Mouse (Mus musculus) embryonic facial prominence, embryonic 12.5 days (tissue): ENCODE measurements around the gene Mmp15. TPM values are rescaled to one million over a fixed set of nuclear protein-coding genes. Genes with fewer than 3 reads are reported as not detected.
"Not testable (repeated sequence)": the region's sequence is repeated elsewhere in the genome, so short reads cannot be mapped to it uniquely, and the experiment has no call there.

Source experiments
- ATAC-seq: fragments of 200-750 bp; cut with Nextera tagmentation; 2 replicates; pipeline ENCODE4 v1.8.0; 2017; ENCODE audit not compliant: insufficient number of reproducible peaks, insufficient read depth, low FRiP score, low TSS enrichment
- H3K27ac ChIP-seq: fragments of 300-500 bp; sonication (generic); 2 replicates; pipeline ENCODE4 v1.5.1; 2016; ENCODE audit warnings: mild to moderate bottlenecking
- H3K27me3 ChIP-seq: fragments of 300-500 bp; sonication (generic); 2 replicates; pipeline ENCODE4 v1.6.1; 2016; ENCODE audit warnings: mild to moderate bottlenecking, moderate library complexity
- H3K36me3 ChIP-seq: fragments of 300-500 bp; sonication (generic); 2 replicates; pipeline ENCODE4 v1.6.1; 2016; ENCODE audit warnings: mild to moderate bottlenecking
- H3K4me1 ChIP-seq: fragments of 300-500 bp; sonication (generic); 2 replicates; pipeline ENCODE4 v1.6.1; 2016
- H3K4me2 ChIP-seq: fragments of 300-500 bp; sonication (generic); replicated peaks from 2 replicates; pipeline ENCODE4 v1.6.1; 2016; ENCODE audit warnings: mild to moderate bottlenecking, moderate library complexity
- H3K4me3 ChIP-seq: fragments of 300-500 bp; sonication (generic); 2 replicates; pipeline ENCODE4 v1.5.1; 2016; ENCODE audit warnings: mild to moderate bottlenecking
- H3K9ac ChIP-seq: fragments of 300-500 bp; sonication (generic); 2 replicates; pipeline ENCODE4 v1.6.1; 2016; ENCODE audit warnings: mild to moderate bottlenecking, moderate library complexity
- H3K9me3 ChIP-seq: fragments of 300-500 bp; sonication (generic); 2 replicates; pipeline ENCODE4 v1.6.1; 2016; ENCODE audit warnings: mild to moderate bottlenecking, moderate library complexity
- WGBS: fragments of 180-500 bp; shearing (Covaris S2); methylation state at CpG from one replicate; pipeline ENCODE4 v1.1.7; 2016; 5-methylcytosine and 5-hydroxymethylcytosine counted together
- polyA plus RNA-seq: library from polyadenylated mRNA; unstranded; fragments of >200 nt; fragmentation: Nextera tagmentation; extraction: Ambion mirVana; gene quantifications from 2 replicates; pipeline ENCODE4 v1.2.1, GENCODE M21; 2016

The Mmp15 gene
- polyA plus RNA-seq, 1 experiment from 2014 or later = 17.6 TPM

DNA sequence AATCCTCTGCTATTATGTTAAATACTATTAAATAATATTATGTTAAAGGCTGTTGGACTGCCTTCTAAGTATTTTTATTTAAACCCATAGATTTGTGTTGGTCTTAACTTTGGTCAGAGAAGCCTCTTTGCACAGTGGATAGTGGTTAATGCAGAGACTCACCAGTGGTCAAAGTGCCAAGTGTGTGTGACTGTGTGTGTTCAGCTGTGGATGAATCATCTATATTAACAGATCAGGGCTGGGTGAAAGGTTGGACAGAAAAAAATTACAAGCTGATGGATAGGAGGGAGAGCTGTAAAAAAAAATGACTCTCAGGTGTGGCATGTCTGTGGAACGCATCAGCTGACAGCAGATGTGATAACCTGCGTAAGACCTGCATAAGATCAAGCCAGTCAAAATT, 11.8 kb downstream of the Mmp15 start:
- H3K4me2 ChIP-seq = no peak overlapping the region
- no peaks in the 10 kb centered on the region for H3K27me3 ChIP-seq
- no peak for ATAC-seq
- WGBS = 99% methylated on average over 2 of the region's 2 CpGs
- no peak overlapping the region for H3K9ac ChIP-seq
- 0 out of 2 replicates have a peak, but pooled peaks cover 5% of the 10 kb centered on the region for H3K36me3 ChIP-seq
- no peaks in the 10 kb centered on the region for H3K9me3 ChIP-seq
- no peak overlapping the region for H3K27ac ChIP-seq
- no peak overlapping the region for H3K4me3 ChIP-seq
- peaks cover 17% of the 10 kb centered on the region for H3K4me1 ChIP-seq

- 0 out of 2 replicates have a peak overlapping the region, but pooled peaks have one; percentile 44 for H3K9ac ChIP-seq
- peaks cover 9% of the 10 kb centered on the region for H3K4me1 ChIP-seq
- no peaks in the 10 kb centered on the region for H3K9me3 ChIP-seq
- peak overlapping the region; percentile 54; the same call in 1 of the 2 replicates for H3K27ac ChIP-seq
- WGBS = 51% methylated on average over 20 of the region's 20 CpGs
- peak overlapping the region; percentile 28 for H3K4me3 ChIP-seq
- H3K27me3 ChIP-seq = no peaks in the 10 kb centered on the region
- H3K36me3 ChIP-seq = peaks cover 14% of the 10 kb centered on the region
- peak overlapping the region; percentile 53 for H3K4me2 ChIP-seq
- ATAC-seq = peak; percentile 37; the same call in 1 of the 2 replicates
These were observed 17.7 kb downstream of the Mmp15 start for GRCm38 (mm10) chr8:95369581-95370326.

DNA sequence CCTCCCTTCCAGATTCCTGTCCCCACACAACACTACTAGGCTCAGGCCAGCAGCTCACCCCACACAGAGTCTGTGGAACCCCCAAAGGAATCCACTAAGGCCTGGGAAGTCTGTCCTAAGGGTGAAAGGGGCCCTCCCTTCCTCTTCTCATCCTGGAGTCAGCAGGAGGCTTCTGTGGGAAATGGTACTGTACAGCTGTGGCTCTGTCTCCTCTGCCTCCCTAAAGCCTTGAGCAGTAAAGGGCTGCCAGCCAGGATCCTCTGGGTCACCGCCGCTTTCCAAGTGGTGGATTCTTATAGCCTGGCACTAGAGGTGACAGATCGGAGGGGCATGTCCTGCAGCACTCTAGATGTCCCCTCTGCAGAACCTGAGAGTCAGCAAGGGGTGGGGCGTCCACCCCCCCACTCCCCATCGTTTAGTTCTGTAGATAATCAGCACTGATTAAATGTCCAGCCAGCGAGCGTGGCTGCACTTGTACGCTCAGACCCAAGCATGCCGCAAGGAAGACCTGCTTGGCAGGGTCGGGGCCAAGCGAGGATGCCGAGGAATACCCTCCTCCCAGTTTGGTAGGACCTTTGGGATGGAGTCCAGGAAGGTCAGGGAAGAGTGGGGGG, 21.4 kb downstream of the Mmp15 start:
- 68% methylated on average over 12 of the region's 12 CpGs for WGBS
- H3K4me1 ChIP-seq = peaks cover 17% of the 10 kb centered on the region
- H3K36me3 ChIP-seq = peaks cover 10% of the 10 kb centered on the region

DNA sequence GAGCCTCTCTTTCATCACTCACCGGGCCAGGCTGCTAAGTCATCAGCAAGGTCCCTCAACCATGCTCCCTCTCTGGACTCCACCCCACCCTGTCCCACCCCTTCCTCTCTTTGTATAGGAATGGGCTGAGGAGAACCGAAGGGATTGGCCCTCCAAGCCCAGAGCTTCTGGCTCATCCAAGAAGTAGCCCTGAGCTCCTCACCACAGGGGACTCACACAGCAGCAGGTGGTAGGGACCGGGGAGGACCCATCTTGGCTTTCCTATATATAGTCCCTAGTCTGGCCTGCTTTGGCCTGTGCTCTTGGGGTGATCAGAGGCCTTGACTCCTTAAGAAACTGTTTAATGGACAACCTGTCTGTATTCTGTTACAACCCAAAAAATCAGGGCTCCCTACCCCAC, 22.4 kb downstream of the Mmp15 start:
- Histone ChIP-seq H3K4me1 (peaks cover 15% of the 10 kb centered on the region), H3K4me3 (no peak overlapping the region), H3K9ac (no peak overlapping the region), H3K36me3 (peaks cover 9% of the 10 kb centered on the region), H3K27ac (no peak overlapping the region), H3K27me3 (no peaks in the 10 kb centered on the region), H3K4me2 (no peak overlapping the region), H3K9me3 (no peaks in the 10 kb centered on the region)
- 82% methylated on average over 3 of the region's 3 CpGs for WGBS
- no peak for ATAC-seq

More for the DNA sequence above, 21.4 kb downstream of the Mmp15 start:
- Histone ChIP-seq H3K27ac (no peak overlapping the region), H3K4me2 (no peak overlapping the region), H3K9me3 (no peaks in the 10 kb centered on the region), H3K9ac (no peak overlapping the region), H3K27me3 (no peaks in the 10 kb centered on the region), H3K4me3 (no peak overlapping the region)
- no peak for ATAC-seq

- Histone ChIP-seq H3K4me1 (0 out of 2 replicates have a peak, but pooled peaks cover 8% of the 10 kb centered on the region), H3K4me3 (no peak overlapping the region), H3K36me3 (peaks cover 5% of the 10 kb centered on the region), H3K4me2 (no peak overlapping the region), H3K9me3 (no peaks in the 10 kb centered on the region), H3K27ac (no peak overlapping the region), H3K9ac (no peak overlapping the region), H3K27me3 (no peaks in the 10 kb centered on the region)
- 52% methylated on average over 7 of the region's 7 CpGs for WGBS
- ATAC-seq = no peak
These were observed 23.4 kb downstream of the Mmp15 start for GRCm38 (mm10) chr8:95375374-95375930.

DNA sequence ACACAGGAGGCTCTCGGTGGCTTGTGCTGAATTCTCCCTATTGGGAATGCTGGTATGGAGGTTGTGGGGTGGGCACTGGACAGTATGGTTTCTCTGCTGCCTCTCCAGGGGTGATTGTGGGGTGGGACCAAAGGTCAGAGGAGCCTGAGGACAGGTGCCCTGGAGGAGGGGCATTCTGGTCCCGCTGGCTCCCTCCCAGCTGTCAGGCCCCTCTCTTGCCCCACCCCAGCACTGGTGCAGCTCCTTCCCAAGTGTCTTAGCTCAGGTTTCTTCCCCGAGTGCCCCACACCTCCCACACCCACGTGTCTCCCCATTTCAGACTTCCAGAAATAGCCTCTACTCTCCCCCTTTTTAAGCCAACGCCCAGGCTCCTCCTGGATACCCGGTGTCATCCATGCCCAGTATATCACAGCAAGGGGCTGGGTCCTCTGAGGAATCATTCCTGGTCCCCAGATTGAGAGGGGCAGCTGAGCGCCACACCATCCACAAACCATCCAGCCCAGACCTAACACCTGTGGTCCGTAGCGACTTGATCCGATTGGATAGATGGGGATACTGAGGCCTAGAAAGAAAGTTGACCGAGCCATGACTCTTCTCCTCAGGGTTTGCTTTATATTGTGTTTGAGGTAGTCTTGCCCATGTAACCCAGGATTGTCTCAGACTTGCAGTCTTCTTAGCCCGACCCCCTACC, 24.4 kb downstream of the Mmp15 start:
- peaks cover 5% of the 10 kb centered on the region; the same call in 1 of the 2 replicates for H3K36me3 ChIP-seq
- ATAC-seq = no peak
- H3K4me3 ChIP-seq = no peak overlapping the region
- H3K27ac ChIP-seq = no peak overlapping the region
- H3K27me3 ChIP-seq = no peaks in the 10 kb centered on the region
- H3K4me2 ChIP-seq = no peak overlapping the region
- H3K4me1 ChIP-seq = 0 out of 2 replicates have a peak, but pooled peaks cover 8% of the 10 kb centered on the region
- 80% methylated on average over 12 of the region's 12 CpGs for WGBS
- H3K9me3 ChIP-seq = no peaks in the 10 kb centered on the region
- H3K9ac ChIP-seq = no peak overlapping the region

DNA sequence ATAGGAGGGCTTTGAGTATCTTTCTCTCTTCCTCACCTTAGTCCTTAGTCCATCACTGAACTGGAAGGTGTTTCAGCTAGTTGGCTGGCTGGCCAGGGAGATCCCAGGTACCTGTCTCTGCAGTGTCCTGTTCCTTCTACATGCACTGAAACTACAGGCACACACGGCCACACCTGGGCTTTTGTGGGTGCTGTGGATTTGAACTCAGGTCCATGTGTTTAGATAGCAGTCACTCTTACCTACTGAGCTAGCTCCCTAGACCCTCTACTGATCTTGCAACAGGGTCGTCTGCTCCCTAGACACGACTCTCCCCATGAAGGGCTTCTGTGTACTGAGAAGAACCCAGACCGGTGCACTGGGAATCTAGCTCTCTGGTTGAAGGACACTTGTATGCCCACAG, 25.0 kb downstream of the Mmp15 start:
- H3K4me1 ChIP-seq = 0 out of 2 replicates have a peak, but pooled peaks cover 8% of the 10 kb centered on the region
- no peak overlapping the region for H3K27ac ChIP-seq
- peaks cover 3% of the 10 kb centered on the region; the same call in 1 of the 2 replicates for H3K36me3 ChIP-seq
- no peak overlapping the region for H3K9ac ChIP-seq
- no peak for ATAC-seq
- no peak overlapping the region for H3K4me3 ChIP-seq
- no peak overlapping the region for H3K4me2 ChIP-seq
- H3K27me3 ChIP-seq = no peaks in the 10 kb centered on the region
- H3K9me3 ChIP-seq = no peaks in the 10 kb centered on the region
- WGBS = 80% methylated on average over 4 of the region's 4 CpGs

DNA sequence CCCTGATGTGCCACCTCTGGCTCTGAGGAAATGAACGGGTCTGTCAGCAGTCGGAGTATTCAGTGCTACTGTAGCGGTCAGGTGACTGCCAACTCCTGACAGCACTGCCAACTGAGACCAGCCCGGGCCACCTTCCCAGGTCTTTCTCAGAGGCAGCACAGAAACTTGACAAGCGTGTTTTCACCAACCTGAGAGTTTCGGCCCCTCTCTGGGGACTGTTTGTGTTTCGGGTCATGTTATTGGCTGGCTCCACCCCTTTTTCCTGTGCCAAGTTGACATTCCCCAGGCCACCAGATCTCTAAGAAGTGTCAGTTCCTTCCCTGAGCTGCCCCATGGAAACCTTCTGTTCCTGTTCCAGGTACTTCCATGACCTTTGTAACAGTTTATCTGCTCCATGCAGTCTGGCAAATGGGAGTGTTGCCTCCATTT, 25.8 kb downstream of the Mmp15 start:
- Histone ChIP-seq H3K4me2 (no peak overlapping the region), H3K27ac (no peak overlapping the region; the same call in 1 of the 2 replicates), H3K27me3 (no peaks in the 10 kb centered on the region), H3K36me3 (no peaks in the 10 kb centered on the region), H3K9me3 (no peaks in the 10 kb centered on the region), H3K9ac (no peak overlapping the region), H3K4me1 (0 out of 2 replicates have a peak, but pooled peaks cover 8% of the 10 kb centered on the region), H3K4me3 (no peak overlapping the region)
- 35% methylated on average over 7 of the region's 7 CpGs for WGBS
- ATAC-seq = no peak; the same call in 1 of the 2 replicates

GRCm38 (mm10) chr8:95378928-95379327, 26.9 kb downstream of the Mmp15 start:
- H3K9me3 ChIP-seq, H3K4me2 ChIP-seq, H3K4me1 ChIP-seq, H3K27ac ChIP-seq, H3K27me3 ChIP-seq, H3K9ac ChIP-seq, ATAC-seq, H3K4me3 ChIP-seq, H3K36me3 ChIP-seq: not testable (repeated sequence)
- WGBS = 94% methylated on average over 11 of the region's 11 CpGs

DNA sequence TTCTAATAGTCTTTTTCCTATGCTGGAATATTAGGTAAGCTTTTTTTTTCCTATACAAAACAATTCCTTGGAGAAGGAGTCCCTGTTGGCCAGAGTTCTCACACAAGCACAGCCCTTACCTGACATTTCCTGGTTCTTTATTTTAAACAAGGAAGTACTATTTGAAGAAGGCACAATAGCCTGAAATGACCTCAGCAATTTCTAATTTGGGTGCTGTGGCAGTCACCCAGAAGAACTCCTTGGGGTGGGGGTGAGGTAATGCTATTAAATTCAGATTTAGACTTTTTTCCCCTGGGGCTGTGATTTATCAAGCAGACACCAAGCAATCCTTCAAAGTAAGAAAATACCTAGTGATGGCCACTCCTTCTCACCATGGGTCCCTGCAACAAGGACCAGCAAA, 28.9 kb downstream of the Mmp15 start:
- Histone ChIP-seq H3K4me3 (no peak overlapping the region), H3K27me3 (no peaks in the 10 kb centered on the region), H3K36me3 (no peaks in the 10 kb centered on the region), H3K9me3 (no peaks in the 10 kb centered on the region), H3K9ac (no peak overlapping the region), H3K4me2 (no peak overlapping the region), H3K27ac (no peak overlapping the region), H3K4me1 (0 out of 2 replicates have a peak, but pooled peaks cover 8% of the 10 kb centered on the region)
- ATAC-seq = no peak

- Histone ChIP-seq H3K36me3 (no peaks in the 10 kb centered on the region), H3K9me3 (no peaks in the 10 kb centered on the region), H3K27ac (no peak overlapping the region), H3K4me1 (0 out of 2 replicates have a peak, but pooled peaks cover 8% of the 10 kb centered on the region), H3K27me3 (no peaks in the 10 kb centered on the region), H3K4me2 (no peak overlapping the region), H3K9ac (no peak overlapping the region), H3K4me3 (no peak overlapping the region)
- 85% methylated on average over 3 of the region's 3 CpGs for WGBS
- no peak for ATAC-seq
These were observed 29.5 kb downstream of the Mmp15 start for GRCm38 (mm10) chr8:95381595-95381994.
